Mouse (Mus musculus): Measurements from ENCODE around the gene Lsmem1.
A peak's percentile ranks its signal among the peaks of the same experiment; 100 is the strongest.
"Not testable (repeated sequence)": the region's sequence is repeated elsewhere in the genome, so short reads cannot be mapped to it uniquely, and the experiment has no call there.

Gene Lsmem1

DNA sequence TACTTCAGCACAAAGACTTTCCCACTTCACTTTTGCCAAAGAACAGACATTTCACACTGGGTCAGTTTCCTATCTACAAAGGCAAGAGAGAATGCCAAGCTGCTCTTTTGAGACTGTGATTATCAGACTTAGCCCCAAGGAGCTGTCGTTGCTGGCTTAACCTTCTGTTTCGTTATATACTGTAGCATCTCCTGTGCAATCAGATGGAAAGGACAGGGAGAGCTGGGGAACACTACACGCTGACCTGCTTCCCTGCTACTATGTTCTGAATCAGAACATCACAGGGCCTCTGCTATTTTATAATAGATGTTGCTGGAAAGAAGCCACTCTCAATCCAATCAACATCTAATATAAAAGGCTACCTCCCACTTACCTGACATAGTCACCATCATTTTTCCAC, 9.8 kb upstream of the Lsmem1 start:
- DNase-seq, result no peak

DNA sequence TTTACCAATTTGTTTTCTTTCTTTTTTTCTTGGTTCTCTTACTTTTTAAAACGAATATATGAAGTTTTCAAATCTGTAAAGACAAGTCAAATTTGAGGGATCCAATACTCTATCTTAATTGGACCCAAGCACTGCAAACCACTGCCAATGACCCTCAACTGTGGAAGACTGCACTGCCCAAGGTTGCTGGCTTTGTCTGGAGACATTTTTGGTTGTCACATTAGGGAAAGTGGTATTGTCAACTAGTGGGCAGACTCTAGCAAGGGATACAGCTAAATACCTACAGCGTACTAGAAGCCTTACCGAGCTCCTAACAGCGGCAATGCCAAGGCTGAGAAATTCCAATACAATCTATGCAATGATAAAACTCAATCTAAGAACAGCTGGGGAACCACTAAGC, 8.6 kb upstream of the Lsmem1 start:
- no peak for DNase-seq

DNA sequence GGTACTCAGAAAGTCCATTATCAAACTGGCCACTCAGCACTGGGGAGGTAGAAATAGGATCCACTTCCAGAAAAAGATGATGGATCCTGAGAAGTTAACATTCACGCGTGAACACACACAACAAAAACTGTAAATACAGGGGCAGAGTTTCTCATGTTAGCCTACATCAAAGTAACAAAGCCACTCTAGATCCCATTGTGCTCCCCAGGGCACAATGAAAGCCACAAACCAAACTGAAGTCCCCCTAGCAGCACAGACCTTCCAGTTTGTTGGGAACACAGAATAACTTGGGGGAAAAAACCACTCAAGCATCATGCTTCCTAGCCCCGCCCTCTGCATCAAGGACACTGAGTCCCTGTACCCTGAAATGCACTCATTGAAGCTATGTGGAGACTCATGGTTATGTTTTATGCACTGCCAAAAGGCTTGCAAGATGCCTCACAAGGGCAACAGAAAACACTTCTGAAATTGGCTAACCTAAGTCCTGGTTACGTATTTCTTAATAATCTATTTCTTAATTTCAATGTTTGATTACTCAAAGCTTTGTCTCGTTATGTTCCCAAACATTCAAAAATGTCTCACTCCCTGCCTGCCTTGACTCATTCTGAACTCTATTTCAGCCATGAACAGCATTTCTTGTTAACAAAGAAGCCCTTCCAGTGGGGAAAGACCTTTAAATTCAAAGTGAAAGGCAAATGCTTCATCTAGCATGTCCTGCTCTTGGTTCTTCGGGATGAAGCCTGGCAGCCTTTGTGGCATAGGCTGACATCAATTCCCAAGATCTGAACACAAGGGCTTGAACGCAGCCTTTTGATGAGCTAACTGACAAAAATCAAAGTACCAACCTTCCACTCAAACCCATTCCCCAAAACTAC, 3.1 kb upstream of the Lsmem1 start:
- DNase-seq, result no peak

DNA sequence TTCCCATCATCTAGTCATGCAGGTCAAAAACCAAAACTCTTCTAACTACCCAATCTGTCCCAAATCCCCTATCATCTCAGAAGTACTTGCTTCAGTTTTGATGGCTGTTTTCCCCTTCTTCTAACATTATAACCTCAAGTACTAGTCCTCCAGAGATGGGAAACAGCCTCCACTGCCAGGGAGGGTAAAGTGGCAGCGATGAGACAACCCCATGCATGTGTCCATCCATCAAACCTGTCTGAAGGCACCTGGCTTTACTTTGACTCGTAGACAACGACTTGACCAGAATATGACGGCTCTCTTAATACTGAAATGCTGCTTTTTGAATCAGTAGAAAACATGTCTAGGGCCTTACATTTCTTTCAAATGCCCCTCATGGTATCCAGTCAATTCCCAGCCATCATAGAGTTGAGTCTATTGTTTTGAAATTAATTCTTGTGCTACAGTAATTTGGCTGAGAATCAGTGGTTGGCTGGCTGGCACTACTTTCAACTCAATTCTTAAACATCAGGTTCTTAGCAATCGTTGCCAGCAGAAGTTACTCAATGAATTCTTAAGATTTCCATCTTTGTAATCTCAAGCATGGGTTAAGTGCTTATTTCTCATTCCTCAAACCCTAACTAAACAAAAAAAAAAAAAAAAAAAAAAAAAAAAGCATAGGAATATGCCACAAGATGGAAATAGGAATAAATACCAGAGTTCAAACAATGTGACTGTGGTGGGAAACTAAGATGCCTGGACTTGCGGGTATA, 1.4 kb upstream of the Lsmem1 start:
- DNase-seq, result no peak

DNA sequence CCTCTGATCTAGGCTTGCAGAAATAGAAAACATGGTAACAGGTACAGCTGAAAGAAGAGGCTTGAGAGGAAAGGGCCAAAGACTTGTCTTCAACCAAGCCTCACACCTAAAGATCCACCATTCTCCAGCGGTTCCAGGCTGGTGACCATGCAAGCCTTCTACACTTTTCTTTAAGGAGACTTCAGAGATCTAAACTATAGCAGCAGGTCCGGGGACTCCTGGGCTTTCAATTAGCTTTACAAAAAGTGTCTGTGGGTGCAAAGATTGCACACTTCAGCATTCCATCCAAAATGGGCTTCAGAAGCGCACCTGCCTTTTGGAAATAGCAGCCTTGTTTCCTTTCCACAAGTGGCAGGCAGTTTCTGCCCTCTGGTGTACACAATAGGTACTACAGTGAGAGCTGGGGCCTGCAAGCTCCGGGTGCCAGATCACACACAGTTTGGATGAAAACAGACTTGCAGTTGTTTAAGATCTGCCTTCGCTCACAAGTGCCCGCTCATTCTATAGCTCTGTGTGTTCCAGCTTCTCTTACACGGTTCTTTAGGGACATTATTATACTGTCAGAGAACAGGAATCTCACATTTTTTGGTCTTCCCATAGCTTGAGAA, 609 bp upstream of the Lsmem1 start:
- DNase-seq, result peak; percentile 65 to 71

DNA sequence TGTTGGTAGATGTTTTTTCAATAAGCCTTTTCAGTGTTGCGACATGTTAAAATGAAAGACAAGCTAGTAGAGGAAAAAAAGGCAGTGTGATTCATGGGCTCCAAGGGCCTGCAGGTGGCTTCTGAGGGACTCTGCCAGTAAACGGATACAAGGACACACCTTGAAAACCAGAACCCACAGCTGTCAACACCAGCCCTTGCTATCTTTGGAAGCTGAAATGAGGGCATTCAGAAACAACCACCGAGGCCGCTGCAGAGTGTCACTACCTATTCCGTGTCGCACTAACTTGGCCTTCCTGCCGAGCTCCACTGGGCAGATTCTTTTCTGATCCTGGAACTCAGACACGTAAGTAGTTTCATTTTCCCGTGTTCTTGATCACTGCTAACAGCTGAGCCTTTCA, 863 bp downstream of the Lsmem1 start:
- no peak for DNase-seq

DNA sequence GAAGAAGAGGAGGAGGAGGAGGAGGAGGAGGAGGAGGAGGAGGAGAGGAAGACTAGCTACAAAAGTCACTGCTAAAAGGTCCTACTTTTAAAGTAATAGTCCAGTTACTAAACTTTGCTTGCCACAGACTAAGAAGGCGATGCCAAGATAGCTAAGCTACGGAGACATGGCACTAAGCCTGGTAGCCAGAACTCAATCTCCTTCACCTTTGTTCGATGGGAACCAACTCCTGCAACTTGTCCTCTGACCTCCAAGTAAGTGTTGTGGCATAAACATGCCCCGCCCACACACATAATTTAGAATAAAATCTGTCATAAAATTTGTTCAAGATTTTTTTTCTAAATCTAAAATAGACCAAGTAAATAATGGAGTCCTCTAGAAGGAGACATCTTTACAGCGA, 1.3 kb downstream of the Lsmem1 start:
- DNase-seq, result no peak

DNA sequence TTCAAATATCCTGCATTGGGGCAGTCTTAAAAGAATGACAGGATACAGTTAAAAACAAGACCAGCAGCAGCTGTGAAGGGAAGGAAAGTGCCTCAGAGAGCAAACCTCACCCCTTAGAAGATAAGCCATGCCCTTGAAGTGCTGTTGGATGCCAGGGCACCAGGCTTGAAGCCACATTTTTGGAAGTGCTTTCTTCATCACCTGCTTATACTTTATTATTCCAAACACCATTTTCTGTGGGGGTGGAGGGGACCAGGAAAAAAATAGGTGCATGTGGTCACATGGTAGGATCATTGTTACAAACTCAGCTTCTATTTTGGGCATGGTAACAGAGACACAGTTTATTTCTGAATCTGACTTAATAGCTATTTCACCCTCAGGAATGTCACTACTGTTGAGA, 1.8 kb downstream of the Lsmem1 start:
- DNase-seq, result no peak

DNA sequence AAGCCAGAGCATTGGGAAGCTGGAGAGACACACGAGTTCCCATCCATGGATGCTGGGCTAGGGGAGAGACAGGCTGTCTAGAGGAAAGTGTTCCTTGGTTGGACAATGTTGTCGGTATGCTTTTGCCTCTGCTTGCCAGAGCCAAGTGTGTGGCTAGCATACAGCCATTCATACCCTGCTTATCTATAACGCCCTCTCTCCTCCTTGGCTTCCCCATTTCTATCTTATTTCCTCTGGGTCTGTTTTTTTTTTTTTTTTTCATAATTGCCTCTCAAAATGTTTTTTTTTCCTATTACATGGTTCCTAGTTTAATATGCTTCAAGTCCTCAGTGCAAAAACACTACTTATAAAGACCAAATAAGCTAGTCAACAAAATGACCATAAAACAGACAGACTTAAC, 13.8 kb downstream of the Lsmem1 start:
- no peak for DNase-seq

DNA sequence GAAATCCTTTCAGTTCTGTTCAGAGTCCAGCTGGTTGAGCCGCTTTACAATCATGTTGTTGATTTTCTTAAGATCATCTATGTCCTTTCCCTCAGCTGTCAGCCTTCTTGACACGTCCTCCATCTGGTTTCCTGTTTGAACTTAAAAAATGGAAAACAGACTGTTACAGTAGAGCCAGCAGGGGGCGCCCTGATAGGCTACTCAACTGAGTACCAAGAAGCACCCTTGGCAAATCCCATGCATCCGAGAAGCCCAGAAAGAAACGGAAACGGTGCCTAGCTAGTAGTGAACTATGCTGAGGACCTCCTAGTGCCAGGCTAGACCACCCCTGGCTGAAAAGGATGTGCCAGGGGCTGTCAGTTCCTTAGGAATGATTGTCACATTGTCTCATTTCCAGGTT, 22.2 kb downstream of the Lsmem1 start:
- DNase-seq, result peak; percentile 43 to 53

DNA sequence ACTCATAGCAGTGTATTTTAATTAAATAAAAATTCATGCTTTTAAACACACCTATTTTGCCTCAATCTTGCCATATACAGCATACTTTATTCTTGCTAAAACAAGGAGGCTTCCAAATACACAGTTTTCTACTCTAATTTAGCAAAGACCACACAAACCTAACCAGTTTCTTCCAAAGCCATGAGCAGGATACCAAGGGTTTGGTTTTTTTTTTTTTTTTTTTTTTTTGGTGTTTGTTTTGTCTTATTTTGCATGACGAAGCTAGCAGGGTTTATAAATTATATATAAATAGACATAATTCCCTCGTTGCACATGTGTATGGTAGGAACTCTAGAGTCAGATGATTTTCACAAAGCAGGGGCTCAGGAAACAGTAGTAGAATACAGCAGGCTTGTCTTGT, 23.1 kb downstream of the Lsmem1 start:
- DNase-seq, result no peak

DNA sequence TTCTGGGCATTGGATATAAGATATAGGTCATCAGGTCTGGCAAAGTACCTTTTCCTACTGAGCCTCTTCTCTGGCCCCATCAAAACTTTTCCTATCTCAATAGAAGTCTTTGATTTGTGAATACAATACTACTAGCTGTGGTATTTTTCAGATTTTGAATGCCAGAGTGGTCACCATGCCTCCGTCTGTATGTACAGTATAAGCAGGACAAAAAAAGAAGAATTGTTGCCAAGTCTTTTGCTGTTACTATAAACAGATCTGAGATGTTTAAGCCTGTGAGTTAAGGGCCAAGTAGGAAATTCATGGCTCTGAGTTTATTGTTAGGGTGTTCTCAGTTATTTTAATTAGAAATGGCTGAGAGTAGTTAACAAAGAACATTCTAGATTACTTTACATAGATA, 24.1 kb downstream of the Lsmem1 start:
- DNase-seq, result not testable (repeated sequence)

DNA sequence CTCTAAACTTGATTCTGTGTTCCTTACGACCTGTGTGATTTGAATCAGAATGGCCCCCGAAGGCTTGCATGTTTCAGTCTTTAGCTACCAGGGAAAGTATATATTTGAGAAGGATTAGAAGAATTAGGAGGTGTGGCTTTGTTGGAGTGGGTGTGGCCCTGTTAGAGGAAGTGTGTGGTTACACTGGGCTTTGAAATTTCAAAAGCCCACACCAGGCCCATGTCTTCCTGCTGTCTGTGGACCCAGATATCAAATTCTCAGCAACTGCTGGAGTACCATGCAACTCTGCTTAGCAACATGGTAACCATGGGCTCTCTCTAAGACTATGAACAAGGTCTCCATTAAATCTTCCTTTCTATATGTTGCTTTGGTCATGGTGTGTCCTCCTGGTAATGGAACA, 27.7 kb downstream of the Lsmem1 start:
- DNase-seq, result no peak

DNA sequence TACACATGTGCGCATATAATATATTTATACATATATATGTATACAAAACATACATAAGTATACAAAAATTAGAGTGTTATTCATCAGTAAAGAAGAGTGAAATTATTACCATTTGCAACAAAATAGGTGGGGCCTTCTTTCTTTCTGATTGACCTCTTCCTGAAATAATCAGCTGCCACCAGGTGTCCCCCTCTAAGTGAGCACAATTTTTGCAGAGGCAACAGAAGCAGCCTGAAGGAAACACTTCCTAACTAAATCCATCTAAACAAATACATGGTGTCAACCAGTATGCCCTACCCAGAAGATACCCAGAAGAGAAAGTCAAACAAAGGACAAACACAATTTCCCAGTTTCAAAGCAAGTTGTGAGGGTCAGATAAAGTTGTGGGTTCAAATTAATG, 29.6 kb downstream of the Lsmem1 start:
- no peak for DNase-seq

DNA sequence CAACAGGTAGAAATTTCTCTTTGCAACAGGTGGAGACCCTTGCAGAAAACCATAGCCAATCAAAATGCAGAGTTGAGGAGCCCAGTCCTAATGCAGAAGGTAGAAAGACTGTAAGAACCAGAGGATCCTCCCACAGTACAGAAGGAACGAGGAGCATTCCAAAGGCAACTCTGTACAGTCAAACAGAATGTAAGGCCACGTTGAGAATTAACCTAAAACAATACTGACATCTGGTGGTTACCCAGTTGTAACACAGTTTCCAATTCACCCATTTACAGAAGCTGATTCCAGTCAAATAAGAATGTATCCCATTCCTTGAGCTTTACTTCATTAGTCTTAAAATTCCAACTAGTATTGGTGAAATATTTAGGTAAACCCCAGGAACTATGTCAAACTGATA, 34.7 kb downstream of the Lsmem1 start:
- DNase-seq, result no peak

DNA sequence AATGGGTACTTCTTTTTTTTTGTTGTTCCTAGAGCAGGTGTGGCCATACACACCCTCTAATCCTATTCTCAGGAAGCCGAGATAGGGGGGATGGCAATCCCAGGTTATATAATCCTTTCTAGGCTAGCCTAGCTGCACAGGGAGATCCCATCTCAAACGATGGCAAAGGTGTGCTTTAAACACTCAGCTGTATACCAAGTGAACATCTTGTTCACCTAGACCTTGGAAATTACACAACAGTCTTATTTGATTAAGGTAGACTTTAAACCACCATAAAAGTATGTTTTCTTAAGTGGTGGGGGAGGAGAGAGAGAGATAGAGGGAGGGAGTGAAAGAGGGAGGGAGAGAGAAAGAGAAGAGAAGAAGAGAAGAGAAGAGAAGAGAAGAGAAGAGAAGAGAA, 38.5 kb downstream of the Lsmem1 start:
- DNase-seq, result no peak

DNA sequence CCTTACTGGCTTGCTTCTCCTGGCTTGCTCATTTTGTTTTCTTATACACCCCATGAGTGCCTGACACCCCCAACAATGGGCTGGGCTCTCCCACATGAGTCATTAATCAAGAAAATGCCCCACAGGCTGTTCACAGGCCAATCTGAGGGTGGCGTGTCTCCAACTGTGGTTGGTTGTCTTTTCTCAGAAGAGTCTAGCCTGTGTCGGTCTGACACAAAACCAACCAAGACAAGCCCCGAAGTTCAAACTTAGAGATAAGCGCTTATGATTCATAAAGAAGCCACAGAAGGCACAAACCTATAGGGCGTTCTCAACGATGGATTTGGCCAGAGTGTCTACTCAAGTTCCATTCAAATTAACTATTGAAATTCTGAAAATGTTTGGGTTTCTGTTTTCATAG, 45.1 kb downstream of the Lsmem1 start:
- no peak for DNase-seq

DNA sequence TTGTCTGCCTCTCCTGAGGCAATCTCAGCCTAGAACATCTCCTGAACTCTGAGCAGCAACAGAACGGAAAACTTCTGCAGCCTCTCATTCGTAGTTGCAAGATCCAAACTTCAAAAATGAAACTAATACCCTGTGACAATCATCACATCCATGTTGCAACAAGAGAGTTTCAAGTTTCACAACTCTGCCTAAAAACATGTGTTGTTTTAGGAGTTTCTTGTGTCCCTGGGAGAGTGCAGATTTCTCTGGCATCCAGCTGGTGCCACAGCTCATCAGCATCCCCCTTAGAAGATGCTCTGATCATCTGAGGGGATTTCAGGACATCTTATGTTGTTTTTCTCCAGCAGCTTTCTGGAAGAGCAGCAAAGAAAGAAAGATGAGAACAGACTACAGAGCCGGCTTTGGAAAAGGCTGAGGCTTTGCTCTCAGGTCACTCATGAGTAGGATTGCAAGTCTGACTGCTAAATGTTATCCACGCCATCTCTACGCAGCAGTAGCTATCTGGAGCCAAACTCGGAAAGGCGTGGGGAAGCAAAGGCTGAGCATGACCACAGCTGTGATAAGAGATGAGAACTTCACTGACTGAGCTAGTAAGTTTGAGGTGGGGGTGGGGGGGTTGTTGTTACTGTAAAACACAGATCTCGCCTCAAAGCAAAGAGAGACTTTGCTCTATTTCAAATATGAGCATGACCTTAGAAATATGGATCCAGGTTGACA, 46.8 kb downstream of the Lsmem1 start:
- no peak for DNase-seq

DNA sequence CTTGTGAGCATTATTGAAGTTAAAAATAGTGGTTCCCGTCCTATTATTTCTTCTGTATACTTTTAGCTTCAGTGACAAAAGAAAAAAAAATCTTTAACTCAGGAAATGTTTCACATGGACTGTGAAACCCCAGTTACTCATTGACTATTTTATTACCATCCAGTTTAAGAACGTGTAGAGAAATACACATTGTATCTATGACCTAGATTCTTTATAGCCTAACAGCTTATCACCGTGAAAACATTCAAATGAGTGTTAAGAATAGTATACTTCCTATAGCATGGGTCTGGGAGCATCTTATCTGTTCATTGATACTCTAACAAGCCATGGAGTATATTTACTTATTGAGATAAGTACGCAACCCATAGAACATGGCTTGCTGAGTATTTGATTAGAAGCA, 52.0 kb downstream of the Lsmem1 start:
- no peak for DNase-seq

DNA sequence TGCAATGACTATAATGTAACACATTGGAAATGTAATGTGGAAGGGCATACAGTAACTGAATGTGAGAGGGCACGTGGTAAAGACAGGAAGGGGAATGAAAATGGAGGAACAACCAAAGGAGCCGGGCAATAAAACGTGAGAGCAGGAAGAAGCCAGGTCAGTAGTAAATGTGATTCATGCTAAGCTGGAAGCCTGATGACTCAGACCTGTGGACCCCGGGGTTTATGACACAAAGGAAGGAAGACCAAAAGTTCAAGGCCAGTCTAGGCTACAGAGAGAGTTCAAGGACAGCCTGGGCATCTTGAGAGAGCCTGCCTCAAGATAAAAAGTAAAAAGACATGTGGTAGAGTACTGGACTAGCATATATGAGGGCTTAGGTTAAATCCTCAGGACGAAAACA, 52.8 kb downstream of the Lsmem1 start:
- no peak for DNase-seq

DNA sequence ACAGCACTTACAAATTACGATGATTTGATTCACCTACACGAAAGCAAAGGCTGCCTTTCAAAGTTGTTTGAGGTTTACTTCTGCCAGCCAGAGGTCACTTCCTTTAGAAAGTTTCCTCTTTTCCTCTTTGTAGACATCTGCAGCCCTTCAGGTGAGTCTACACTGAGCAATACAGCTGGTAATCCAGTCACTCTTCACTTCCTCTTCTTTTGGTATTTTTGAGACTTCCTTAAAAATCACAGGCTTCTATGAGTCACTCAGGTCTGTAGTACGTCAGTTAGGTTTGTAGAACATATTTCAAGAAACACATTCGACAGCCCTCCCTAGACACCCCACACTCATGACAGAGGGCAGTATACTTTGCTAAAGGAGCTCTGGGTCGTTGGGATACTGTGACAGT, 58.6 kb downstream of the Lsmem1 start:
- DNase-seq, result no peak

DNA sequence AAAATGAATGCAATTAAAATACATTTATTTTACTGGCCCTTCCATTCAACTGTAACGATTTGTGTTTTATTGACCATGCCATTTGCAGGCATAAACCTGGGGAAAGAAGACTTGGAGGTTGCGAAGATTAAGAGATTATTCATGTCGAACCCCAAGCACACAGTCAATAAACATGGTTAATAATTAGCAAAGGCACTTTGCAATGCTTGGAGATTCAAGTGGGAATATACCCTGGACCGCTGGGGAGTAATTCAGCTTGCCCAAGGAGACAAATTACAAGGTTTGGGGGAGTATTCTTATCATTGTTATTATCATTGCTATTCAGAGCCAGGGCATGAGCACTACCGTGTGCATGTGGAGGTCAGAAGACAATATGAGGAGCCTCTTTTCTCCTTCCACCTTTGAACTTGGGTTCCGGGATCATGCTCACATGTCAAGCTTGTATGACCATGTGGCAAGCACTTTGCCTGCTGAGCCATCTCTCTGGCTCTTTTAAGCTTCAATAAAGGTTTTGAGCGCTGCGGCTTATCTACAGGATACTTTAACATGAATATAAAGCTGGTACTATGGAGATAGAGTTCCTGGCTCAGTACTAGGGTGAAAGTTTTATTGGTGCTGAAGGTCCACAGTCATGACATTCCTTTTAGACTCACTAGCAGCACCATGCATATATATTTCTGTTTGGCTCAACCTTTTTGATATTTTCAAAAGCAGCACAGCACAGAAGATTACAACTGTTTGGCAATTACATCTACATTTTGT, 59.6 kb downstream of the Lsmem1 start:
- no peak for DNase-seq

DNA sequence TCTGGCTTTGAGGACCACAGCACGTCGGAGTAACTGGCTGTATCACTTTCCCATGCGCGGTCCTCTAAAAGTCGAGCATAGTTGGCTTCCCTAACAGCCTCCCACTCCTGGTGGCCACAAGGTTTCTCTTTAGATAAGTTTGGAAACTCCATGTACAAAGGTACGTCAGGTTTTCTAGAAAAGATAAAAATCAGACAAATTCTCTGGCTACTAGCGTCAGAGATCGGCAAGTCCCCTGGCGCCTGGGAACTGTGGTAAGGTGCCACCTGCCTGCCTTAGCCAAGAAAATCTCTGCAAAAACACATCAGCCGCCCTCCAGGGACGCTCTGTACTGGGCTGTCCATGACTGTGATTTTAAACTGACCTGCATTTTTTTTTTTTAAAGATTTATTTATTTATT, 64.8 kb downstream of the Lsmem1 start:
- DNase-seq, result peak in 1 of 2 experiments; percentile 15

Data from kidney, postnatal 4 days (tissue).